Mouse (Mus musculus) forebrain, postnatal 0 days (tissue): ENCODE data around the gene Npc2. TPM values are rescaled to one million over a fixed set of nuclear protein-coding genes. Genes with fewer than 3 reads are reported as not detected.

ENCODE experiments used
- ATAC-seq: fragments of 200-750 bp; cut with Nextera tagmentation; 2 replicates; pipeline ENCODE4 v1.8.0; 2017; ENCODE audit warnings: mild to moderate bottlenecking, moderate library complexity
- DNase-seq: peaks from one replicate; pipeline ENCODE4 v3.0.0-alpha.2; 2015
- H3K27ac ChIP-seq: fragments of 300-500 bp; sonication (generic); 2 replicates; pipeline ENCODE4 v1.5.1; 2014; ENCODE audit warnings: low read depth, mild to moderate bottlenecking, antibody characterized with exemption, low read length, moderate library complexity, mixed read lengths
- H3K27me3 ChIP-seq: fragments of 300-500 bp; sonication (generic); 2 replicates; pipeline ENCODE4 v1.6.1; 2014; ENCODE audit warnings: mild to moderate bottlenecking, low read length, mixed read lengths; ENCODE audit not compliant: insufficient read depth
- H3K36me3 ChIP-seq: fragments of 300-500 bp; sonication (generic); 2 replicates; pipeline ENCODE4 v1.6.1; 2014; ENCODE audit warnings: mild to moderate bottlenecking, moderate library complexity; ENCODE audit not compliant: insufficient read depth
- H3K4me1 ChIP-seq: fragments of 300-500 bp; sonication (generic); 2 replicates; pipeline ENCODE4 v1.6.1; 2014; ENCODE audit warnings: antibody characterized with exemption; ENCODE audit not compliant: insufficient read depth
- H3K4me2 ChIP-seq: fragments of 300-500 bp; sonication (generic); 2 replicates; pipeline ENCODE4 v1.6.1; 2014; ENCODE audit warnings: low read depth, mild to moderate bottlenecking, moderate library complexity
- H3K4me3 ChIP-seq: fragments of 300-500 bp; sonication (generic); 2 replicates; pipeline ENCODE4 v1.5.1; 2014; ENCODE audit warnings: low read depth, low read length, mixed read lengths
- H3K9ac ChIP-seq: fragments of 300-500 bp; sonication (generic); 2 replicates; pipeline ENCODE4 v1.6.1; 2014; ENCODE audit warnings: mild to moderate bottlenecking
- H3K9me3 ChIP-seq: fragments of 300-500 bp; sonication (generic); 2 replicates; pipeline ENCODE4 v1.6.1; 2016; ENCODE audit warnings: low read length
- CTCF ChIP-seq: sonication (generic); IDR thresholded peaks from 2 replicates; pipeline ENCODE4 v1.5.1; 2016; ENCODE audit warnings: antibody characterized with exemption, control low read depth, low read depth
- WGBS: fragments of 180-500 bp; shearing (Covaris S2); extraction: QIAGEN DNeasy Blood & Tissue Kit; methylation state at CpG from one replicate; pipeline ENCODE4 v1.1.7; 2014; 5-methylcytosine and 5-hydroxymethylcytosine counted together
- polyA plus RNA-seq: library from polyadenylated mRNA; unstranded; fragments of >200 nt; fragmentation: Nextera tagmentation; extraction: Ambion mirVana; gene quantifications from 2 replicates; pipeline ENCODE4 v1.2.1, GENCODE M21; 2015
- total RNA-seq: library from RNA; depleted of rRNA; stranded (reverse); fragments of >200 nt; gene quantifications from 2 replicates; pipeline ENCODE4 v1.2.3, GENCODE M21; 2014

Npc2 gene
- total and polyA plus RNA-seq, 2 experiments from 2014 or later: 42.5 to 64.2 TPM

- no peak for TF ChIP-seq CTCF
These were observed 38.6 kb upstream of the Npc2 start for GRCm38 (mm10) chr12:84811510-84811909.

GRCm38 (mm10) chr12:84810810-84811209 lies 37.9 kb upstream of the Npc2 start:
- no peak overlapping the region for H3K4me2 ChIP-seq
- no peak overlapping the region for H3K27ac ChIP-seq
- H3K4me1 ChIP-seq: no peaks in the 10 kb centered on the region
- H3K4me3 ChIP-seq: no peak overlapping the region
- no peaks in the 10 kb centered on the region for H3K36me3 ChIP-seq
- WGBS: 59% methylated on average over 1 of the region's 1 CpGs
- TF ChIP-seq CTCF: no peak
- no peak for DNase-seq
- no peaks in the 10 kb centered on the region for H3K27me3 ChIP-seq
- no peak overlapping the region for H3K9ac ChIP-seq
- H3K9me3 ChIP-seq: no peaks in the 10 kb centered on the region
- no peak for ATAC-seq

More at GRCm38 (mm10) chr12:84811510-84811909, 38.6 kb upstream of the Npc2 start:
- ATAC-seq (no peak), DNase-seq (no peak)
- H3K36me3 ChIP-seq: no peaks in the 10 kb centered on the region
- no peak overlapping the region for H3K4me2 ChIP-seq
- H3K9me3 ChIP-seq: no peaks in the 10 kb centered on the region
- WGBS: 80% methylated on average over 4 of the region's 4 CpGs
- H3K4me1 ChIP-seq: no peaks in the 10 kb centered on the region
- H3K9ac ChIP-seq: no peak overlapping the region
- no peak overlapping the region for H3K4me3 ChIP-seq
- H3K27ac ChIP-seq: no peak overlapping the region
- no peaks in the 10 kb centered on the region for H3K27me3 ChIP-seq

- no peaks in the 10 kb centered on the region for H3K27me3 ChIP-seq
- no peaks in the 10 kb centered on the region for H3K36me3 ChIP-seq
- H3K4me1 ChIP-seq: no peaks in the 10 kb centered on the region
- H3K27ac ChIP-seq: no peak overlapping the region
- ATAC-seq (no peak), DNase-seq (no peak)
- no peak overlapping the region for H3K9ac ChIP-seq
- no peak overlapping the region for H3K4me3 ChIP-seq
- no peak for TF ChIP-seq CTCF
- H3K9me3 ChIP-seq: no peaks in the 10 kb centered on the region
- 79% methylated on average over 6 of the region's 6 CpGs for WGBS
- no peak overlapping the region for H3K4me2 ChIP-seq
These were observed 36.1 kb upstream of the Npc2 start for GRCm38 (mm10) chr12:84809033-84809432.

- H3K9me3 ChIP-seq: no peaks in the 10 kb centered on the region
- H3K4me3 ChIP-seq: no peak overlapping the region
- H3K27me3 ChIP-seq: no peaks in the 10 kb centered on the region
- TF ChIP-seq CTCF: no peak
- H3K9ac ChIP-seq: no peak overlapping the region
- no peak overlapping the region for H3K4me2 ChIP-seq
- no peaks in the 10 kb centered on the region for H3K36me3 ChIP-seq
- DNase-seq (no peak), ATAC-seq (peak; percentile 38; the same call in 1 of the 2 replicates)
- H3K27ac ChIP-seq: no peak overlapping the region
- no peaks in the 10 kb centered on the region for H3K4me1 ChIP-seq
- WGBS: 75% methylated on average over 13 of the region's 13 CpGs
These were observed 34.4 kb upstream of the Npc2 start for GRCm38 (mm10) chr12:84807351-84807750.

GRCm38 (mm10) chr12:84806726-84807125 lies 33.8 kb upstream of the Npc2 start:
- 70% methylated on average over 5 of the region's 5 CpGs for WGBS
- no peaks in the 10 kb centered on the region for H3K27me3 ChIP-seq
- TF ChIP-seq CTCF: no peak

GRCm38 (mm10) chr12:84806010-84806409 lies 33.1 kb upstream of the Npc2 start:
- DNase-seq: no peak
- ATAC-seq: no peak
- Histone ChIP-seq H3K4me2 (no peak overlapping the region), H3K9ac (no peak overlapping the region), H3K27me3 (no peaks in the 10 kb centered on the region), H3K4me1 (no peaks in the 10 kb centered on the region), H3K9me3 (no peaks in the 10 kb centered on the region), H3K27ac (no peak overlapping the region), H3K36me3 (no peaks in the 10 kb centered on the region), H3K4me3 (no peak overlapping the region)
- no peak for TF ChIP-seq CTCF
- WGBS: 88% methylated on average over 1 of the region's 1 CpGs

More at GRCm38 (mm10) chr12:84806726-84807125, 33.8 kb upstream of the Npc2 start:
- Histone ChIP-seq H3K4me1 (no peaks in the 10 kb centered on the region), H3K4me2 (no peak overlapping the region), H3K36me3 (no peaks in the 10 kb centered on the region), H3K9ac (no peak overlapping the region), H3K27ac (no peak overlapping the region), H3K9me3 (no peaks in the 10 kb centered on the region), H3K4me3 (no peak overlapping the region)
- ATAC-seq (no peak), DNase-seq (no peak)

GRCm38 (mm10) chr12:84805228-84805842 lies 32.4 kb upstream of the Npc2 start:
- WGBS: 70% methylated on average over 9 of the region's 9 CpGs
- no peaks in the 10 kb centered on the region for H3K4me1 ChIP-seq

More at GRCm38 (mm10) chr12:84805228-84805842, 32.4 kb upstream of the Npc2 start:
- Histone ChIP-seq H3K9me3 (no peaks in the 10 kb centered on the region), H3K36me3 (no peaks in the 10 kb centered on the region), H3K27ac (no peak overlapping the region), H3K27me3 (no peaks in the 10 kb centered on the region), H3K4me2 (no peak overlapping the region), H3K9ac (no peak overlapping the region), H3K4me3 (no peak overlapping the region)
- no peak for ATAC-seq
- no peak for TF ChIP-seq CTCF
- no peak for DNase-seq
